Mouse (Mus musculus) adrenal gland, adult (tissue): ENCODE data around the gene Scg3.
A peak's percentile ranks its signal among the peaks of the same experiment; 100 is the strongest.
"Not testable (repeated sequence)": the region's sequence is repeated elsewhere in the genome, so short reads cannot be mapped to it uniquely, and the experiment has no call there.

Experiments
- DNase-seq, 2 experiments: peaks; one replicate each; pipeline ENCODE4 v3.0.0; 2022 to 2023; ENCODE audit warnings: low spot score in 1 of 2; ENCODE audit not compliant: inconsistent age in 2 of 2

The Scg3 gene

GRCm38 (mm10) chr9:75626308-75626604 is 57.6 kb downstream of the Scg3 start:
- peak in 1 of 2 experiments; percentile 84 for DNase-seq

GRCm38 (mm10) chr9:75625556-75626307 is 58.1 kb downstream of the Scg3 start, which contains the start of gene Lysmd2:
Gene Lysmd2 (plus strand): TSS chr9:75625741.
- peak; percentile 86 to 94 for DNase-seq

DNA sequence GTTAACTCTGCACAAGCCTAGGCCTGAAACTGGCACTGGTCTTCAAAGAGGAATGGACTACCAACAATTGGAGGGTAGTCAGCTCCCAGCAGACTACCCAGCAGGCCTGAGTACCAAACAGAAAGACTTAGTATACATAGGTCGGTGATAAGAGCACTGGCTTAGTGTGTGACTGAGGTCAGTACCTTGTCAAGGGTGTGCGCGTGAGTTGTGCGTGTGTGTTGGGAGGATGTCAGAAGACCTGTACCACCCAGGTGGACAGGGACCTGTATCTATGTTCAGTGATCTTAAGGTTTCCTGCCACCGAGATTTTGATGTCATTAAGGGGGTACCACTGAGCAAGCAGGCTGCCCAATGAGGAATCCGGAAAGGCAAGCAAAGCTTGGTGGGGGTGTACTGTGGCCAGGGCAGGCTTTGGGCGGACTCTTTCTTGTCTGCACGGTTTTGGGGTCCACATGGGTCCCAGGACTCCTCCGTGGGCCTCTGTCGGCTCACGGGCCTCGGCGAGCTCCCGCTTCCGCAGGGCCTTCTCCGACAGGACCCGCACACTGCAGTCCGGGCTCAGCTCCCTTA is 58.8 kb downstream of the Scg3 start:
- peak in 1 of 2 experiments; percentile 11 for DNase-seq

- DNase-seq = no peak
These were observed 62.4 kb downstream of the Scg3 start for GRCm38 (mm10) chr9:75621428-75621827.

GRCm38 (mm10) chr9:75619761-75620160 is 64.1 kb downstream of the Scg3 start:
- DNase-seq = not testable (repeated sequence)

DNA sequence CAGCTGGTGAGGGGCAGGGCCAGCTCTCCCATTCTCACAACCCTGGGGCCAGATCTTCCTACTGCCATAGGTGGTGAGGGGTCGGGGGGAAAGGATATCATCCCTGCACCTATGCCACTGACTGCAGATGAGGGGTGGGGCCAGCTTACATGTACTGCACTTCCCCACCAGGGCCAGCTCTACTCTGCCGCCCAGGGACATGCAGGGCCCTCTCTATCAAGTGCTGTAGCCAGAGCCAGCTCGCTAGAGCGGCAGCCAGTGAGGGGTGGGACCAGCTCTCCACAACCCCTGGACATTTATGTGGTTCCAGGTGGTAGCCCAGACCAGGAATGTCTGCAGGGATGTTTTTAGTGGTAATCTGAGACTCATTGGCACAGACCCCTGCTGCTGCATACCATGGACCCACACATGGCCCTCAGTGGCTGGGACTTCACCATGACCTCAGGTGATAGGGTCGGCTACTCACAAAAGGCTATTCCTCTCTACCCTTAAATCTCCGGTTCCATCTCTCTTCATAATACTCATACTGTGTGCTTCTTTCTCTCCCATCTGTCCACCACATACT is 64.9 kb downstream of the Scg3 start:
- no peak for DNase-seq

GRCm38 (mm10) chr9:75616560-75616959 is 67.3 kb downstream of the Scg3 start:
- DNase-seq = no peak

GRCm38 (mm10) chr9:75610571-75611493 is 73.0 kb downstream of the Scg3 start, which contains the start of gene Tmod2:
Gene Tmod2 (minus strand): TSS chr9:75611325.
- DNase-seq = peak; percentile 55 to 79

DNA sequence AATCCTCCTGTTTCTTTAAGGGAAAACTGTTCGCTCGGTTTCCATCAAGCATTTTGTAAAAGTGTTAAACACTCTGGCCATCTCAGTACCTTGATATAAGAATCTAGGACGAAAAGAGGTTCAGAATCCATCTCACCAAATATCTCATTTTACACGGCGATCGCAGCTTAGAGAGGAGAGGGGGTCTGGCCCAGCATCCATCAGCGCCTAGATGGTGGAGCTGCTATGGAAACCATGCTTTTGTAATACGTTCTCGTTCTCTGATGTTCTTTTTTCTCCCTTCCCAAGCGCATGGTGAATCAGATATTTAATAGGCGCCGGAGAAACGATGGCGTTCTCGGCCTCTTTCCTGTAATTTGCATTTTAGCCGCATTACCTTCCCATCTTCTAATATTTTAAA is 73.9 kb downstream of the Scg3 start:
- no peak for DNase-seq

DNA sequence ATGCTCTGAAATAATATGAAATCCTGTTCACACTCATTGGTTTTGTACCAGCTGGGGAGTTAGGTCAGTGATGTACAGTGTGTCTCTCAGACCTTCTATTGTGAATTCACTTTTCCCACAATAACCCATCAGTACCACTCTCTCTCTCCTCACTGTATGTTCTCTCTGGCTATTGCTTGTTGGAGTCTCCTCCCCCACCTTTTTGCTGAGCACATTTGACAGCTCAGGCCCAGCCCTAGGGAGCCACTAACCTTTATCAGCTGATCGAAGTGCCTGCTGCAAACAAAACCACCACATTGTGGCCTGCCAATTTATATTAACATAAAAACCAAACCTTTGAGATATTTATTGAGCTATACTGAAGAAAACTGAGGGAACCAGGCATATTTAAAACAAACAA is 74.4 kb downstream of the Scg3 start:
- DNase-seq = no peak

- no peak for DNase-seq
These were observed 76.4 kb downstream of the Scg3 start for GRCm38 (mm10) chr9:75607496-75607895.

DNA sequence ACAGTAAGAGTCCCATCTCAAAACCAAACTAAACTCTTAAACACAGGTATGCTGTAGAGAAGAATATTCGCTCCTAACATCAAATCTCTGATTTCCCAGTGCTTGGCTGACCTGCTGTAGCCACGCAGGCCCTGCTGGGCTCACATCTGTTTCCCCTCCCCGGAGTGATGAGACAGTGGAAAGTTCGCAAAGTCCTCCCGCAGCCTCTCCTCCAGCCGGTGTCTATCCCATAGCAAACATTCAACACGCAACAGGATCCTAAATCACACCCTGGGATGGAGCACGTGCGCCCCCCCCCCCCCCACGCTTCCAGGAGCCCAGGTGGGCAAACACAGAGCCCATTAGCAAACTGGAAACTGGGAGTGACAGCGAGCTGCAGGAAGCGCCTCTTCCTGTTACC is 82.3 kb downstream of the Scg3 start:
- no peak for DNase-seq

- no peak for DNase-seq
These were observed 83.5 kb downstream of the Scg3 start for GRCm38 (mm10) chr9:75600166-75600934.

DNA sequence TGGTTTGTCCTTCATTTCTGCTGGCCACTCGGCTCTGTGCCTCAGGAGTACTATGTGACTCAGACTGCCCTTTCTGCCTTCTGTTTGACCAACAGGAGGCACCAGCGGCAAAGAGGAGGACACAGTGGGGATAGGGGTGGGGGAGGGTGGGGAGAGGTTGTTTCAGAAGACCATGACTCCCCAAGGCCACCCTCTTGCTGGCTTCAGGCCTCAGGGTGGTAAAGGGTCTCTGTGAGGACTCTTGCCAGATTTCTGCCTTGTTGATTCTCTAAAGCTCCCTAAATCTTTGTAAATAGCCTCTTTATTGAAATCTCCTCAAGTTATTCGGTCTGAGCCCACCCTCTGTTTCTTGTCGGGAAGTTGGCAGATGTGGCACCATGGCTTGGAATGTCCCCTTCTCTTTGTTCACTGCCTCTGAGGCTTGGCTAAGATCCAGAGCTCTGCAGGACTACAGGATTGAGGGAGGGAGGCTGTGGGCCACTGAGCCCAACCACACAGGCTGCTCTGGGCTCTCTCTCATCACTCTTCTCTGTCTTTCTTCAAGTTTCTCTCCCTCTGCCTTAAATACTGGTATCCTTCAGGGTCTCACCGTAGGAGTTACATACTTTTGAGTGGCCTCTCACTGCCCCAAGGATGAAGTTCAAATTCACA is 84.5 kb downstream of the Scg3 start:
- DNase-seq = peak in 1 of 2 experiments; percentile 26

DNA sequence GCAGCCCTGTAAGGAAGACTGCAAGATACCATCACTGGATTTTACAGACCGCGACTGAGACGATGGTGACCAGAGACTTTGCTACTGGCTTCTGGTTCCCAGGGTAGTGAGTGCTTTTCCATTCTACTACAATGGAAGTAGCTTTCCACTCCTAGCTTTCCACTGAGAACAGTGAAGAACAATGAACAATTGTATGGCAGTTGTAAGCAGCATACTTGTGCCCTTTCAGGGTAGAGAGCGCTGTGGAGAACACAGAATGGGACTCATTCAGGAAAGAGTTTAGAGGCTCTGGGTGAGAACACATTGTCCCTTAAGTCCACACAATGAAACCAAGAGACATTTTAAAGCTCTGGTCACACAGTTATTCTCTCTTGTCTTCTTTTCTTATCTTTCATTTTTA is 86.3 kb downstream of the Scg3 start:
- no peak for DNase-seq

- DNase-seq = no peak
These were observed 86.8 kb downstream of the Scg3 start for GRCm38 (mm10) chr9:75597036-75597435.

GRCm38 (mm10) chr9:75593481-75593880 is 90.4 kb downstream of the Scg3 start:
- no peak for DNase-seq
